Mouse (Mus musculus) kidney, postnatal 0 days (tissue): ENCODE data around the gene Ifna9. TPM values are rescaled to one million over a fixed set of nuclear protein-coding genes. Genes with fewer than 3 reads are reported as not detected.
"Not testable (repeated sequence)": the region's sequence is repeated elsewhere in the genome, so short reads cannot be mapped to it uniquely, and the experiment has no call there.

ENCODE experiments used
- ATAC-seq: fragments of 200-750 bp; cut with Nextera tagmentation; replicated peaks from 2 replicates; pipeline ENCODE4 v1.8.0; 2017; ENCODE audit warnings: low read depth, moderate number of reproducible peaks, moderate TSS enrichment, moderate library complexity; ENCODE audit not compliant: low FRiP score
- DNase-seq: peaks from one replicate; pipeline ENCODE4 v3.0.0-alpha.2; 2016; ENCODE audit warnings: low spot score
- H3K27ac ChIP-seq: fragments of 300-500 bp; sonication (generic); 2 replicates; pipeline ENCODE4 v1.5.1; 2014; ENCODE audit warnings: mild to moderate bottlenecking
- H3K27me3 ChIP-seq: fragments of 300-500 bp; sonication (generic); 2 replicates; pipeline ENCODE4 v1.6.1; 2014; ENCODE audit warnings: low read length, mixed read lengths; ENCODE audit not compliant: insufficient read depth
- H3K36me3 ChIP-seq: fragments of 300-500 bp; sonication (generic); 2 replicates; pipeline ENCODE4 v1.6.1; 2014; ENCODE audit warnings: low read length, mixed read lengths; ENCODE audit not compliant: insufficient read depth
- H3K4me1 ChIP-seq: fragments of 300-500 bp; sonication (generic); replicated peaks from 2 replicates; pipeline ENCODE4 v1.6.1; 2014; ENCODE audit warnings: antibody characterized with exemption, low read length, mixed read lengths; ENCODE audit not compliant: insufficient read depth
- H3K4me2 ChIP-seq: fragments of 300-500 bp; sonication (generic); 2 replicates; pipeline ENCODE4 v1.6.1; 2014; ENCODE audit warnings: mild to moderate bottlenecking, low read length, moderate library complexity, mixed read lengths
- H3K4me3 ChIP-seq: fragments of 300-500 bp; sonication (generic); replicated peaks from 2 replicates; pipeline ENCODE4 v1.5.1; 2014; ENCODE audit warnings: low read depth, low read length
- H3K9ac ChIP-seq: fragments of 300-500 bp; sonication (generic); 2 replicates; pipeline ENCODE4 v1.6.1; 2014; ENCODE audit warnings: low read depth, low read length
- H3K9me3 ChIP-seq: fragments of 300-500 bp; sonication (generic); replicated peaks from 2 replicates; pipeline ENCODE4 v1.6.1; 2016; ENCODE audit warnings: low read length, inconsistent platforms, mixed read lengths
- CTCF ChIP-seq: IDR thresholded peaks from 2 replicates; pipeline ENCODE4 v1.5.1; 2016; ENCODE audit warnings: antibody characterized with exemption, low read depth, mild to moderate bottlenecking, moderate library complexity
- WGBS: fragments of 180-500 bp; shearing (Covaris S2); extraction: QIAGEN DNeasy Blood & Tissue Kit; methylation state at CpG from one replicate; pipeline ENCODE4 v1.1.7; 2014; 5-methylcytosine and 5-hydroxymethylcytosine counted together
- polyA plus RNA-seq: library from polyadenylated mRNA; unstranded; fragments of >200 nt; fragmentation: Nextera tagmentation; extraction: Ambion mirVana; gene quantifications from 2 replicates; pipeline ENCODE4 v1.2.1, GENCODE M21; 2015

The Ifna9 gene
- polyA plus RNA-seq, 1 experiment from 2014 or later, result not detected

DNA sequence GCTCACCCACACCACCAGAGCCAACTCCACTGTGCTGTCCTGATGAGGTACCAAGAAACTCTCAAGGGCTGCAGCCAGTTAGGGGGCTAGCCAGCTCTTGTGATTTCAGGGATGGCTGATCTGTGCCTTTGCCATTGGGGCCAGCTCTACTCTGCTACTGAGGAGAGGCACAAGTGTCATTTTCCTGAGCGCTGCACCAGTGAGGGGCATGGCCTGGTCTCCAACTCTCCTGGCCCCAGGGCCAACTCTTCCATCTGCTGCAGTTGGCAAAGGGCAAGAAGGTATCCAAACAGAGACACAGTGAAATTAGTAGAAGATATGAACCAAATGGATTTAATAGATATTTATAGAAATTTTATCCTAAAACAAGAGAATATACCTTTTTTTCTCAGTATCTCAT lies 30.4 kb downstream of the Ifna9 start:
- Histone ChIP-seq H3K36me3 (no peaks in the 10 kb centered on the region), H3K4me1 (no peaks in the 10 kb centered on the region), H3K9me3 (no peaks in the 10 kb centered on the region), H3K4me3 (no peak overlapping the region), H3K9ac (no peak overlapping the region), H3K27ac (no peak overlapping the region), H3K4me2 (no peak overlapping the region), H3K27me3 (no peaks in the 10 kb centered on the region)
- no peak for TF ChIP-seq CTCF
- 92% methylated on average over 1 of the region's 1 CpGs for WGBS
- no peak for ATAC-seq
- DNase-seq, result no peak

- DNase-seq, ATAC-seq, H3K27ac ChIP-seq: not testable (repeated sequence)
Observed at GRCm38 (mm10) chr4:88558145-88558544, 34.0 kb downstream of the Ifna9 start, which contains the start of gene Ifna15. Ifna15 (minus strand) TSS chr4:88558245.

DNA sequence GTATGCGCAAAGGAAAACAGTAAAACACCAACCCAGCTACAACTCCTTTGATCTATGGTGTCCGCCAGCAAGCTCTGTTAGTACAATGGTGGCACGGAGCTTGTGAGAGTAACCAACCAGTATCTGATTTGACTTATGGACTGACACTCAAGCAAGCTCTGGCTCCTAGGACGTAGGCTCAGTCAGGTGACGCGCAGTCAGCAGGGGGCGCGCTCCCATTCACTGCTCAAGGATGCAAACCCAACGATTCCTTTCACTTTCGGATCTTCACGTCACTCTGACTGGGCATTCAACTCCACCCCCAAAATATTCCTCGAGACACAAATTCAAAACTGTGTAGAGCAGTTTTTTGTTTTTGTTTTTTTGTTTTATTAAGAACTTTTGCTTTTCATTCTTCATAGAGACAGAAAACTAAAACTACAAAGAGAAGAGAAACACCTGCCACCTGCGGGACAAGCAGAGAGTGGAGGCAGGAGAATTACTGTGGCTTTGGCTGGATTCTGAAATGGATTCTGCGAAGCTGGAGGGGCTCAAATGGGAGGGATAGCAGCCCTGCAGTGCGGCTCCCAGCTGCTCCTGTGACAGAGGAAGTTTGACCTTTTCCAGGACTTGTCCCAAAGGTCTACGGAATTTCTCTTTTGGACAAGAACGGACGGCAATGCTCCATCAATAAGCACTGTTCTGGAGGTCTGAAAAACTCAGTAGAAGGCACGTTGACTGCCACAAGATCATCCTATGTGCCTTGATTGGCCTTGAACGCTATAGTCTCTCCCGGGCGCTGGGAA lies 41.8 kb downstream of the Ifna9 start:
- Histone ChIP-seq H3K4me2 (peak overlapping the region; percentile 75), H3K4me1 (no peaks in the 10 kb centered on the region), H3K27me3 (no peaks in the 10 kb centered on the region), H3K36me3 (no peaks in the 10 kb centered on the region), H3K9ac (no peak overlapping the region), H3K9me3 (no peaks in the 10 kb centered on the region), H3K4me3 (peak overlapping the region; percentile 40), H3K27ac (no peak overlapping the region)
- WGBS, result 27% methylated on average over 22 of the region's 22 CpGs
- TF ChIP-seq CTCF, result peak; percentile 85
- peak; percentile 87 for ATAC-seq
- peak; percentile 92 for DNase-seq

More at GRCm38 (mm10) chr4:88558145-88558544, 34.0 kb downstream of the Ifna9 start, which contains the start of gene Ifna15:
- H3K9ac ChIP-seq, H3K4me2 ChIP-seq, H3K4me1 ChIP-seq, H3K36me3 ChIP-seq, H3K9me3 ChIP-seq, H3K27me3 ChIP-seq, H3K4me3 ChIP-seq: not testable (repeated sequence)

DNA sequence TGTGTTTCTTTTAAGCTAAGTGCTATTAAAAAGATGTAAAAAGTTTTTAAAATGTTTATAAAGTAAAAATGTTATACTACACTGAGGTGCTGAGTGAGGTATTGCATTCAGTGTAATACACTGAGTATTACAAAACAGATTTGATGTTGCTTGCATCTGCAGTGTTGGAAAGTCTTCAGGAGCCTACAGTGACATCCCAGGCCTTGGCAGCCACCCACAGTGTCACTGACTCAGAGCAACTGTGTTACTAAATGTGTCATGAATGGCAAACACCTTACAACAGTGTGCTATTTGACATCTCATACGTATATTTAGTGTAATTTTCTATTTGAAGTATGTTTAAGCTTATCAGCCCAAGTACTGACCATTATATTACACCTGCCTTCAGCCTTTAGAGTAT lies 44.2 kb downstream of the Ifna9 start:
- Histone ChIP-seq H3K4me1 (no peaks in the 10 kb centered on the region), H3K27me3 (no peaks in the 10 kb centered on the region), H3K4me2 (no peak overlapping the region), H3K9me3 (no peaks in the 10 kb centered on the region), H3K4me3 (no peak overlapping the region), H3K27ac (no peak overlapping the region), H3K9ac (no peak overlapping the region), H3K36me3 (no peaks in the 10 kb centered on the region)
- WGBS, result 84% methylated on average over 1 of the region's 1 CpGs
- no peak for TF ChIP-seq CTCF
- DNase-seq (no peak), ATAC-seq (no peak)

DNA sequence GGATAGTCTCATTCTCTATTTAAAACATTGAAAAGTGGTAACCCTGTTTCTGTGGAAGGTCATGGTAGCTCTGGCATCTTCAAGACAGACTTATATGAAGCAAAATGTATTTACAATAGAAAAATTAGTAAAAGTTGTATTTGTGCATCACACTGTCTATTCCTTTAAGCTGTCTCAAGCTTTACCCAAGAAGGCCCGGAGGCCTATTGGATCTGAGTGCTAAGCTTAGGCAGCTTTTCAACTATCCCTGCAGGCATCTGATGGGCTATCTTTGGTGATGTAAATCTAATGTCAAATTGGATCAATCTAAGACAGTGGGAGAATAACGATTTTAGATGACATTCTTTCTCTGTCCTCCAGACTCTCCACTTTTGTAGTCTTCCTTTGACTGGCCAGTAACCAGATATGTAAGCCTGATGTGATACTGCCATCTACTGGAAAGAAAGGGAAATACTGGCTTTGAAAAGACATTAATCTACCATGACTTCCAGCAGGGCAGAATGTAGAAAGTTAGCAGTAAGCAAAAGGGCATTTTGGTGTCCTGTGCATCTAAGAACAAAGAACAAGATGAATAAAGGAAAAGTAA lies 48.4 kb downstream of the Ifna9 start:
- DNase-seq (peak; percentile 91), ATAC-seq (0 out of 2 replicates have a peak, but pooled peaks have one; percentile 46)
- Histone ChIP-seq H3K36me3 (no peaks in the 10 kb centered on the region), H3K27ac (no peak overlapping the region), H3K9me3 (no peaks in the 10 kb centered on the region), H3K4me2 (no peak overlapping the region), H3K9ac (no peak overlapping the region), H3K4me3 (no peak overlapping the region), H3K27me3 (no peaks in the 10 kb centered on the region), H3K4me1 (no peaks in the 10 kb centered on the region)
- peak; percentile 98 for TF ChIP-seq CTCF
- WGBS, result 49% methylated on average over 2 of the region's 2 CpGs

Other genes starting within 250 kb of the Ifna9 start
- gene Hacd4, start 153.5 kb downstream of the Ifna9 start, polyA plus RNA-seq, result 33.5 and 37.0 TPM in 2 replicates
- not detected in 2 replicates for gene Ifnb1, start 69.6 kb downstream of the Ifna9 start, polyA plus RNA-seq
- not detected in 2 replicates for gene Ifna15, start 34.1 kb downstream of the Ifna9 start, polyA plus RNA-seq
- not detected in 2 replicates for gene Ifna14, start 20.6 kb downstream of the Ifna9 start, polyA plus RNA-seq
- gene Ifna12, start 11.0 kb upstream of the Ifna9 start, polyA plus RNA-seq, result not detected in 2 replicates
- not detected in 2 replicates for gene C87499, start 42.0 kb upstream of the Ifna9 start, polyA plus RNA-seq
- not detected in 2 replicates for gene Ifna13, start 52.1 kb upstream of the Ifna9 start, polyA plus RNA-seq
- gene Ifna16, start 84.5 kb upstream of the Ifna9 start, polyA plus RNA-seq, result not detected in 2 replicates
- gene Ifna2, start 91.5 kb upstream of the Ifna9 start, polyA plus RNA-seq, result not detected in 2 replicates
- gene Ifnab, start 99.0 kb upstream of the Ifna9 start, polyA plus RNA-seq, result not detected in 2 replicates
- gene Gm26566, start 129.4 kb upstream of the Ifna9 start, polyA plus RNA-seq, result 0.38 and 0.49 TPM in 2 replicates
- 84.2 and 86.5 TPM in 2 replicates for gene Klhl9, start 130.1 kb upstream of the Ifna9 start, polyA plus RNA-seq
- gene Gm13271, start 162.5 kb upstream of the Ifna9 start, polyA plus RNA-seq, result 0.29 TPM in 1 of 2 replicates, not detected in the other
- 0.49 and 0.71 TPM in 2 replicates for gene Gm13283, start 167.7 kb upstream of the Ifna9 start, polyA plus RNA-seq
- 0.49 TPM in 1 of 2 replicates, not detected in the other for gene Gm13290, start 181.4 kb upstream of the Ifna9 start, polyA plus RNA-seq
- gene Gm13289, start 184.5 kb upstream of the Ifna9 start, polyA plus RNA-seq, result not detected in 2 replicates
- gene Gm13272, start 187.5 kb upstream of the Ifna9 start, polyA plus RNA-seq, result not detected in 2 replicates
- 0.14 and 0.46 TPM in 2 replicates for gene Ifnz, start 189.7 kb upstream of the Ifna9 start, polyA plus RNA-seq
- not detected in 2 replicates for gene Gm13276, start 193.3 kb upstream of the Ifna9 start, polyA plus RNA-seq
- not detected in 2 replicates for gene Gm13277, start 196.2 kb upstream of the Ifna9 start, polyA plus RNA-seq
- gene Gm13278, start 199.2 kb upstream of the Ifna9 start, polyA plus RNA-seq, result not detected in 2 replicates
- gene Gm13275, start 202.1 kb upstream of the Ifna9 start, polyA plus RNA-seq, result not detected in 2 replicates
- not detected in 2 replicates for gene Gm13279, start 205.0 kb upstream of the Ifna9 start, polyA plus RNA-seq
- 1.3 TPM in 1 of 2 replicates, not detected in the other for gene Gm13285, start 207.3 kb upstream of the Ifna9 start, polyA plus RNA-seq
- gene Gm13287, start 210.9 kb upstream of the Ifna9 start, polyA plus RNA-seq, result not detected in 2 replicates
- 0.09 TPM in 1 of 2 replicates, not detected in the other for gene Gm13288, start 213.1 kb upstream of the Ifna9 start, polyA plus RNA-seq
- not detected in 2 replicates for gene Ifna7, start 223.8 kb upstream of the Ifna9 start, polyA plus RNA-seq
- gene Ifna11, start 227.6 kb upstream of the Ifna9 start, polyA plus RNA-seq, result not detected in 2 replicates
- not detected in 2 replicates for gene Ifna6, start 235.0 kb upstream of the Ifna9 start, polyA plus RNA-seq
- gene Ifna5, start 243.1 kb upstream of the Ifna9 start, polyA plus RNA-seq, result not detected in 2 replicates
- not detected in 2 replicates for gene Ifna4, start 249.5 kb upstream of the Ifna9 start, polyA plus RNA-seq